Mouse (Mus musculus) myocyte (in vitro differentiated cells): ENCODE data around the gene Tmem53. TPM values are rescaled to one million over a fixed set of nuclear protein-coding genes. Genes with fewer than 3 reads are reported as not detected.

Experiments used
- H3K27me3 ChIP-seq: one replicate; pipeline ENCODE4 v1.6.1; 2011; ENCODE audit not compliant: control insufficient read depth, insufficient read depth, insufficient read length
- H3K36me3 ChIP-seq: one replicate; pipeline ENCODE4 v1.6.1; 2011; ENCODE audit not compliant: control insufficient read depth, insufficient read depth
- H3K4me2 ChIP-seq: one replicate; pipeline ENCODE4 v1.6.1; 2011; ENCODE audit warnings: low read depth, control low read depth
- H3K4me3 ChIP-seq: one replicate; pipeline ENCODE4 v1.5.1; 2011; ENCODE audit warnings: mild to moderate bottlenecking, control low read depth, moderate library complexity
- H3K79me2 ChIP-seq: one replicate; pipeline ENCODE4 v1.6.1; 2011; ENCODE audit not compliant: control insufficient read depth, insufficient read depth
- H3ac ChIP-seq: one replicate; pipeline ENCODE4 v1.6.1; 2011; ENCODE audit not compliant: control insufficient read depth, insufficient read length
- CEBPB ChIP-seq: IDR thresholded peaks from 2 replicates; pipeline ENCODE4 v1.6.1; 2011; ENCODE audit warnings: mild to moderate bottlenecking, moderate library complexity; ENCODE audit not compliant: poor library complexity, insufficient read depth, severe bottlenecking
- E2F4 ChIP-seq: IDR thresholded peaks from one replicate; pipeline ENCODE4 v1.6.1; 2011; ENCODE audit warnings: mild to moderate bottlenecking, control low read depth, moderate library complexity; ENCODE audit not compliant: insufficient read depth
- MAX ChIP-seq: IDR thresholded peaks from one replicate; pipeline ENCODE4 v1.6.1; 2011; ENCODE audit warnings: low read depth, mild to moderate bottlenecking, control low read depth
- MYOD1 ChIP-seq, 3 experiments: IDR thresholded peaks; one replicate each; pipeline ENCODE4 v1.6.1; 2011; ENCODE audit warnings: control low read depth in 2 of 3, low read depth in 2 of 3, mild to moderate bottlenecking in 2 of 3, moderate library complexity in 1 of 3; ENCODE audit not compliant: insufficient read length in 2 of 3, control insufficient read depth in 1 of 3
- MYOG ChIP-seq, 3 experiments: IDR thresholded peaks; one replicate each; pipeline ENCODE4 v1.6.1; 2011; ENCODE audit warnings: control low read depth in 2 of 3, low read depth in 2 of 3, mild to moderate bottlenecking in 2 of 3; ENCODE audit not compliant: insufficient read length in 2 of 3, control insufficient read depth in 1 of 3, insufficient read depth in 1 of 3
- POLR2A ChIP-seq: IDR thresholded peaks from one replicate; pipeline ENCODE4 v1.6.1; 2011; ENCODE audit warnings: low read depth, mild to moderate bottlenecking, control low read depth, moderate library complexity; ENCODE audit not compliant: insufficient read length
- POLR2AphosphoS2 ChIP-seq: IDR thresholded peaks from one replicate; pipeline ENCODE4 v1.6.1; 2011; ENCODE audit warnings: low read depth, control low read depth; ENCODE audit not compliant: insufficient read length
- REST ChIP-seq: IDR thresholded peaks from one replicate; pipeline ENCODE4 v1.6.1; 2011; ENCODE audit warnings: mild to moderate bottlenecking, control low read depth, moderate library complexity; ENCODE audit not compliant: insufficient read depth, insufficient read length
- SRF ChIP-seq: IDR thresholded peaks from one replicate; pipeline ENCODE4 v1.6.1; 2011; ENCODE audit warnings: low read depth; ENCODE audit not compliant: control insufficient read depth, insufficient read length
- TCF12 ChIP-seq: IDR thresholded peaks from one replicate; pipeline ENCODE4 v1.6.1; 2011; ENCODE audit warnings: mild to moderate bottlenecking, control low read depth; ENCODE audit not compliant: poor library complexity, insufficient read depth, severe bottlenecking
- TCF3 ChIP-seq: IDR thresholded peaks from one replicate; pipeline ENCODE4 v1.6.1; 2011; ENCODE audit warnings: low read depth, control low read depth; ENCODE audit not compliant: insufficient read length
- USF1 ChIP-seq: IDR thresholded peaks from one replicate; pipeline ENCODE4 v1.6.1; 2011; ENCODE audit warnings: low read depth, mild to moderate bottlenecking, control low read depth, moderate library complexity
- polyA plus RNA-seq: library from polyadenylated mRNA; unstranded; fragments of >200 nt; fragmentation: generic; extraction: Trizol; gene quantifications from one replicate; pipeline ENCODE4 v1.2.1, GENCODE M21; 2012; ENCODE audit warnings: missing spikeins

Tmem53 gene
- polyA plus RNA-seq, 1 experiment = 12.7 TPM

DNA sequence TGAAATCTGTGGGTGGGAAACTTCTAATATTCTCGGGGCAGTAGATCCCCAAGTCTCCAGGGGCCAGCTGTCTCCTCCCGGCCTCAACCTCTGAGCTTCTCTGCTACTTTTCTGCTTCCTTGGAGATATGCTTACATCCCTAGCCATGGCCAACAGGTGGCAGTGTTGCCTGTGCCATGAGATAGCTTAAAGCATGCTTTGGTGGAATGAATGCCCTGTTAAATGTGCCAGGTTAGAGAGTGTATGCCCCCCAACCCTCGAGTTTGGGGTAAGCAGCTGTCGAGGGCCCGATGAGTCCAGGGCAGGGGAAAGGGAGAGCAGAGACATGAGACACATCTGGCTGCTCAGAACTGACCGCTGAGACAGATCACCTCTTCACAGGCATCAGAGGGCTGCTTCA lies 18.5 kb downstream of the Tmem53 start:
- Histone ChIP-seq H3K27me3 (no peaks in the 10 kb centered on the region), H3ac (no peak overlapping the region), H3K79me2 (no peaks in the 10 kb centered on the region), H3K4me2 (no peak overlapping the region), H3K4me3 (no peak overlapping the region), H3K36me3 (peaks cover 12% of the 10 kb centered on the region)
- TF ChIP-seq MYOG (IDR thresholded peaks at IDR 0.05; ENCODE audit: control insufficient read depth in 1 of 3, insufficient read depth in 1 of 3, insufficient read length in 2 of 3, low read depth in 2 of 3) (no peak), TCF12 (no peak), SRF (no peak), CEBPB (no peak), MAX (no peak), E2F4 (no peak), TCF3 (no peak)

DNA sequence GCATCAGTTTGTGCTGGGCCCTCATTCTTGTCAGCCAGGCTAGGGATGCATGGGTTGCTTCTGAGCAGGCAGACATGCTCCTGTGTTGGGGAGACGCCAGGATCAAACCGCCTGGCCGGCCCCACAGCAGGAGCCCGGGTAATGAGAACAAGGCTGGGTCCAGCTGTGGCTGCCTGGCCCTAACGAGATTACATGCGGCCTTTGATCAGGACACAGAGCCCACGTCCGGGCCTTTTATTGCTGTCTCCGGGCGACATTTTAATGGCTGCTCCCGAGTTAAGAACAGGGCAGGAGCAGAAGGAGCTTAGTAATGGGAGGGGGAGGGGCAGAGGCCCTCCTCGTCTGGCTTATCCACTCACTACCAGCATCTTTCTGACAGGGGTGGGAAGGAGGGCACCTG lies 20.7 kb downstream of the Tmem53 start:
- Histone ChIP-seq H3K79me2 (no peaks in the 10 kb centered on the region), H3ac (no peak overlapping the region), H3K4me2 (no peak overlapping the region), H3K4me3 (no peak overlapping the region), H3K27me3 (no peaks in the 10 kb centered on the region), H3K36me3 (peaks cover 22% of the 10 kb centered on the region)
- TF ChIP-seq E2F4 (no peak), USF1 (no peak), MAX (no peak), POLR2A (no peak), MYOG (IDR thresholded peaks at IDR 0.05; ENCODE audit: control insufficient read depth in 1 of 3, insufficient read depth in 1 of 3, insufficient read length in 2 of 3, low read depth in 2 of 3) (no peak), REST (no peak), CEBPB (no peak), POLR2AphosphoS2 (no peak), SRF (no peak), MYOD1 (IDR thresholded peaks at IDR 0.05; ENCODE audit: control insufficient read depth in 1 of 3, insufficient read length in 2 of 3, low read depth in 2 of 3) (no peak), TCF12 (no peak), TCF3 (no peak)

GRCm38 (mm10) chr4:117274720-117275119 lies 23.0 kb downstream of the Tmem53 start:
- Histone ChIP-seq H3K4me2 (no peak overlapping the region), H3K79me2 (no peaks in the 10 kb centered on the region), H3ac (no peak overlapping the region), H3K4me3 (no peak overlapping the region), H3K27me3 (no peaks in the 10 kb centered on the region), H3K36me3 (peaks cover 22% of the 10 kb centered on the region)
- TF ChIP-seq POLR2A (no peak), TCF3 (no peak), REST (no peak), E2F4 (no peak)

- no peaks in the 10 kb centered on the region for H3K27me3 ChIP-seq
- no peak for TF ChIP-seq USF1
- no peak for TF ChIP-seq POLR2AphosphoS2
- no peak for TF ChIP-seq REST
- TF ChIP-seq CEBPB = no peak
- no peak for TF ChIP-seq TCF12
- no peak for TF ChIP-seq E2F4
- TF ChIP-seq MAX = no peak
- no peak for TF ChIP-seq SRF
- TF ChIP-seq TCF3 = no peak
- no peak for TF ChIP-seq MYOG (IDR thresholded peaks at IDR 0.05; ENCODE audit: control insufficient read depth in 1 of 3, insufficient read depth in 1 of 3, insufficient read length in 2 of 3, low read depth in 2 of 3)
- TF ChIP-seq MYOD1 (IDR thresholded peaks at IDR 0.05; ENCODE audit: control insufficient read depth in 1 of 3, insufficient read length in 2 of 3, low read depth in 2 of 3) = no peak
- no peak for TF ChIP-seq POLR2A
- no peaks in the 10 kb centered on the region for H3K79me2 ChIP-seq
- no peak overlapping the region for H3ac ChIP-seq
- H3K36me3 ChIP-seq = peaks cover 22% of the 10 kb centered on the region
- H3K4me3 ChIP-seq = no peak overlapping the region
- no peak overlapping the region for H3K4me2 ChIP-seq
Observed at GRCm38 (mm10) chr4:117276281-117276711, 24.5 kb downstream of the Tmem53 start.

GRCm38 (mm10) chr4:117277021-117277420 lies 25.3 kb downstream of the Tmem53 start:
- Histone ChIP-seq H3K36me3 (peaks cover 26% of the 10 kb centered on the region), H3K27me3 (no peaks in the 10 kb centered on the region), H3K79me2 (no peaks in the 10 kb centered on the region), H3ac (no peak overlapping the region), H3K4me3 (no peak overlapping the region), H3K4me2 (no peak overlapping the region)
- TF ChIP-seq MAX (no peak), MYOD1 (IDR thresholded peaks at IDR 0.05; ENCODE audit: control insufficient read depth in 1 of 3, insufficient read length in 2 of 3, low read depth in 2 of 3) (no peak), POLR2AphosphoS2 (no peak), MYOG (IDR thresholded peaks at IDR 0.05; ENCODE audit: control insufficient read depth in 1 of 3, insufficient read depth in 1 of 3, insufficient read length in 2 of 3, low read depth in 2 of 3) (no peak)
